Mouse (Mus musculus): ENCODE measurements around the gene Nova1. TPM values are rescaled to one million over a fixed set of nuclear protein-coding genes. Genes with fewer than 3 reads are reported as not detected.
A peak's percentile ranks its signal among the peaks of the same experiment; 100 is the strongest.

Nova1 gene
- polyA plus RNA-seq, 1 experiment from 2014 or later = 19.3 TPM

GRCm38 (mm10) chr12:46759450-46759849 is 59.3 kb downstream of the Nova1 start:
- Histone ChIP-seq H3K4me3 (no peak overlapping the region), H3K36me3 (ENCODE audit: poor library complexity, severe bottlenecking) (no peaks in the 10 kb centered on the region), H3K27me3 (no peaks in the 10 kb centered on the region), H3K4me2 (no peak overlapping the region), H3K9ac (no peak overlapping the region), H3K9me3 (replicated peaks) (no peaks in the 10 kb centered on the region), H3K27ac (no peak overlapping the region), H3K4me1 (0 out of 2 replicates have a peak, but pooled peaks cover 2% of the 10 kb centered on the region)
- WGBS = 67% methylated on average over 7 of the region's 7 CpGs
- no peak for ATAC-seq

- Histone ChIP-seq H3K4me1 (0 out of 2 replicates have a peak, but pooled peaks cover 10% of the 10 kb centered on the region), H3K9ac (no peak overlapping the region), H3K4me2 (no peak overlapping the region), H3K4me3 (no peak overlapping the region), H3K27ac (no peak overlapping the region), H3K9me3 (replicated peaks) (no peaks in the 10 kb centered on the region), H3K36me3 (ENCODE audit: poor library complexity, severe bottlenecking) (no peaks in the 10 kb centered on the region), H3K27me3 (no peaks in the 10 kb centered on the region)
- no peak for ATAC-seq
- 68% methylated on average over 4 of the region's 4 CpGs for WGBS
Observed at GRCm38 (mm10) chr12:46754325-46754848, 64.3 kb downstream of the Nova1 start.

- Histone ChIP-seq H3K27ac (no peak overlapping the region), H3K9me3 (replicated peaks) (no peaks in the 10 kb centered on the region), H3K36me3 (ENCODE audit: poor library complexity, severe bottlenecking) (no peaks in the 10 kb centered on the region), H3K27me3 (no peaks in the 10 kb centered on the region), H3K4me2 (no peak overlapping the region), H3K4me1 (0 out of 2 replicates have a peak, but pooled peaks cover 10% of the 10 kb centered on the region), H3K9ac (no peak overlapping the region), H3K4me3 (no peak overlapping the region)
- 40% methylated on average over 3 of the region's 3 CpGs for WGBS
- no peak for ATAC-seq
Observed at GRCm38 (mm10) chr12:46753096-46753495, 65.6 kb downstream of the Nova1 start.

GRCm38 (mm10) chr12:46733261-46733660 is 85.5 kb downstream of the Nova1 start:
- no peak overlapping the region for H3K9ac ChIP-seq
- no peaks in the 10 kb centered on the region for H3K36me3 ChIP-seq (ENCODE audit: poor library complexity, severe bottlenecking)
- no peaks in the 10 kb centered on the region for H3K4me1 ChIP-seq
- H3K4me3 ChIP-seq = no peak overlapping the region
- no peak overlapping the region for H3K27ac ChIP-seq
- no peak for ATAC-seq
- H3K27me3 ChIP-seq = no peaks in the 10 kb centered on the region
- H3K4me2 ChIP-seq = no peak overlapping the region
- H3K9me3 ChIP-seq (replicated peaks) = no peaks in the 10 kb centered on the region

GRCm38 (mm10) chr12:46731943-46732342 is 86.8 kb downstream of the Nova1 start:
- Histone ChIP-seq H3K4me3 (no peak overlapping the region), H3K27me3 (no peaks in the 10 kb centered on the region), H3K4me1 (no peaks in the 10 kb centered on the region), H3K4me2 (no peak overlapping the region), H3K36me3 (ENCODE audit: poor library complexity, severe bottlenecking) (no peaks in the 10 kb centered on the region), H3K9me3 (replicated peaks) (no peaks in the 10 kb centered on the region), H3K27ac (no peak overlapping the region), H3K9ac (no peak overlapping the region)
- no peak for ATAC-seq
- 86% methylated on average over 1 of the region's 1 CpGs for WGBS

- no peak for ATAC-seq
- H3K4me3 ChIP-seq = no peak overlapping the region
- 37% methylated on average over 8 of the region's 8 CpGs for WGBS
- H3K9ac ChIP-seq = no peak overlapping the region
- H3K4me2 ChIP-seq = no peak overlapping the region
- no peak overlapping the region for H3K27ac ChIP-seq
- peaks cover 7% of the 10 kb centered on the region for H3K4me1 ChIP-seq
- H3K9me3 ChIP-seq (replicated peaks) = no peaks in the 10 kb centered on the region
- H3K36me3 ChIP-seq (ENCODE audit: poor library complexity, severe bottlenecking) = no peaks in the 10 kb centered on the region
- no peaks in the 10 kb centered on the region for H3K27me3 ChIP-seq
Observed at GRCm38 (mm10) chr12:46721914-46722313, 96.8 kb downstream of the Nova1 start.

GRCm38 (mm10) chr12:46719076-46719475 is 99.7 kb downstream of the Nova1 start:
- no peak for ATAC-seq
- WGBS = 94% methylated on average over 4 of the region's 4 CpGs
- Histone ChIP-seq H3K9me3 (replicated peaks) (no peaks in the 10 kb centered on the region), H3K4me3 (no peak overlapping the region), H3K27me3 (no peaks in the 10 kb centered on the region), H3K36me3 (ENCODE audit: poor library complexity, severe bottlenecking) (no peaks in the 10 kb centered on the region), H3K27ac (no peak overlapping the region), H3K4me1 (peaks cover 7% of the 10 kb centered on the region), H3K9ac (no peak overlapping the region), H3K4me2 (no peak overlapping the region)

GRCm38 (mm10) chr12:46710094-46710493 is 108.6 kb downstream of the Nova1 start:
- H3K9ac ChIP-seq = no peak overlapping the region
- ATAC-seq = no peak
- H3K27me3 ChIP-seq = no peaks in the 10 kb centered on the region
- H3K4me2 ChIP-seq = no peak overlapping the region
- no peak overlapping the region for H3K4me3 ChIP-seq
- H3K9me3 ChIP-seq (replicated peaks) = no peaks in the 10 kb centered on the region
- peaks cover 14% of the 10 kb centered on the region; the same call in 1 of the 2 replicates for H3K36me3 ChIP-seq (ENCODE audit: poor library complexity, severe bottlenecking)
- H3K27ac ChIP-seq = no peak overlapping the region
- WGBS = 78% methylated on average over 2 of the region's 2 CpGs
- H3K4me1 ChIP-seq = no peaks in the 10 kb centered on the region

- 90% methylated on average over 7 of the region's 7 CpGs for WGBS
- no peak overlapping the region for H3K9ac ChIP-seq
- no peak overlapping the region for H3K27ac ChIP-seq
- H3K4me2 ChIP-seq = no peak overlapping the region
- H3K36me3 ChIP-seq (ENCODE audit: poor library complexity, severe bottlenecking) = peaks cover 14% of the 10 kb centered on the region; the same call in 1 of the 2 replicates
- H3K4me3 ChIP-seq = no peak overlapping the region
- no peaks in the 10 kb centered on the region for H3K9me3 ChIP-seq (replicated peaks)
- no peak for ATAC-seq
- H3K27me3 ChIP-seq = no peaks in the 10 kb centered on the region
- no peaks in the 10 kb centered on the region for H3K4me1 ChIP-seq
Observed at GRCm38 (mm10) chr12:46709475-46709874, 109.3 kb downstream of the Nova1 start.

- no peak overlapping the region for H3K4me2 ChIP-seq
- H3K27ac ChIP-seq = no peak overlapping the region
- ATAC-seq = no peak
- no peak overlapping the region for H3K4me3 ChIP-seq
- H3K9ac ChIP-seq = no peak overlapping the region
- no peaks in the 10 kb centered on the region for H3K4me1 ChIP-seq
- H3K9me3 ChIP-seq (replicated peaks) = no peaks in the 10 kb centered on the region
- H3K27me3 ChIP-seq = no peaks in the 10 kb centered on the region
- 87% methylated on average over 8 of the region's 8 CpGs for WGBS
- peaks cover 4% of the 10 kb centered on the region; the same call in 1 of the 2 replicates for H3K36me3 ChIP-seq (ENCODE audit: poor library complexity, severe bottlenecking)
Observed at GRCm38 (mm10) chr12:46700202-46700601, 118.5 kb downstream of the Nova1 start.

- Histone ChIP-seq H3K9me3 (replicated peaks) (no peaks in the 10 kb centered on the region), H3K4me1 (no peaks in the 10 kb centered on the region), H3K27me3 (no peaks in the 10 kb centered on the region), H3K4me3 (no peak overlapping the region), H3K36me3 (ENCODE audit: poor library complexity, severe bottlenecking) (no peaks in the 10 kb centered on the region), H3K9ac (no peak overlapping the region), H3K4me2 (no peak overlapping the region), H3K27ac (no peak overlapping the region)
- ATAC-seq = no peak
- WGBS = 79% methylated on average over 2 of the region's 2 CpGs
Observed at GRCm38 (mm10) chr12:46676341-46676740, 142.4 kb downstream of the Nova1 start.

- H3K9ac ChIP-seq = no peak overlapping the region
- ATAC-seq = no peak
- H3K27me3 ChIP-seq = no peaks in the 10 kb centered on the region
- no peaks in the 10 kb centered on the region for H3K4me1 ChIP-seq
- 66% methylated on average over 2 of the region's 2 CpGs for WGBS
- H3K9me3 ChIP-seq (replicated peaks) = no peaks in the 10 kb centered on the region
- no peak overlapping the region for H3K4me2 ChIP-seq
- no peaks in the 10 kb centered on the region for H3K36me3 ChIP-seq (ENCODE audit: poor library complexity, severe bottlenecking)
- no peak overlapping the region for H3K27ac ChIP-seq
- H3K4me3 ChIP-seq = no peak overlapping the region
Observed at GRCm38 (mm10) chr12:46666706-46667105, 152.0 kb downstream of the Nova1 start.

GRCm38 (mm10) chr12:46646139-46646611 is 172.6 kb downstream of the Nova1 start:
- no peak overlapping the region for H3K9ac ChIP-seq
- H3K4me2 ChIP-seq = 0 out of 2 replicates have a peak overlapping the region, but pooled peaks have one; percentile 9
- no peak overlapping the region for H3K4me3 ChIP-seq
- H3K4me1 ChIP-seq = peaks cover 16% of the 10 kb centered on the region
- peaks cover 13% of the 10 kb centered on the region for H3K27me3 ChIP-seq
- 0 out of 2 replicates have a peak overlapping the region, but pooled peaks have one; percentile 7 for H3K27ac ChIP-seq
- WGBS = 35% methylated on average over 5 of the region's 5 CpGs
- peak; percentile 93 for ATAC-seq
- H3K36me3 ChIP-seq (ENCODE audit: poor library complexity, severe bottlenecking) = no peaks in the 10 kb centered on the region
- no peaks in the 10 kb centered on the region for H3K9me3 ChIP-seq (replicated peaks)

Data from forebrain, embryonic 13.5 days (tissue).